Mouse (Mus musculus) liver, embryonic 14 days (tissue): ENCODE results near the gene Ring1. TPM values are rescaled to one million over a fixed set of nuclear protein-coding genes. Genes with fewer than 3 reads are reported as not detected.

ENCODE experiments used
- polyA plus RNA-seq: library from polyadenylated mRNA; depleted of rRNA; stranded (reverse); fragments of >200 nt; gene quantifications from 2 replicates; pipeline ENCODE4 v1.2.3, GENCODE M21; 2012; rRNA removed

Gene Ring1
- polyA plus RNA-seq, result 9.6 and 10.5 TPM in 2 replicates

DNA sequence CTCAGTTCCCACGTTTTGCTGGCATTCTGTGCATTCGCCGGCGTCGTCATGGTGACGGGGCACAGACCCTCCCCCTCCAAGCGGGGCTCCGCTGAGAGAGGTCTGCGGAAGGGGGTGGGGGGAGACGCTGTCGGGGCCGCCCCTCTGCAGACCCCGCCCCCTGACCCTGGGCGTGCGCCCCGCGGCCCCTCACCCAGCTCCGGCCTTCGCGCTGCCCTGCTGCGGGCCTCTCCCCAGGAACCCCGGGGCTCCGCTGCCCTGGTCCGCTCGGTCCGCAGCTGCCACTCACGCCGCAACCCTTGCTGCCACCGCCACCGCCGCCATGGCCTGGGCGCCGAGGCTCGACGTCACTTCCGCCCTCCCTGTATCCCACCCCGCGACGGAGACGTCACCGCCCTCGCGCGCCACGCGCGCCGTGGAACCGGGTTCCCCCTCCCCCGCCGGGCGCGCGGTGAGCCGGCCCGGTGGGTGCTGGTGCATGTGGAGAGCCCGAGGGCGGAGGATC, at the start of gene Ring1:
Gene Ring1 (minus strand): TSS at position 364 of the 505 bp plus-strand sequence.

DNA sequence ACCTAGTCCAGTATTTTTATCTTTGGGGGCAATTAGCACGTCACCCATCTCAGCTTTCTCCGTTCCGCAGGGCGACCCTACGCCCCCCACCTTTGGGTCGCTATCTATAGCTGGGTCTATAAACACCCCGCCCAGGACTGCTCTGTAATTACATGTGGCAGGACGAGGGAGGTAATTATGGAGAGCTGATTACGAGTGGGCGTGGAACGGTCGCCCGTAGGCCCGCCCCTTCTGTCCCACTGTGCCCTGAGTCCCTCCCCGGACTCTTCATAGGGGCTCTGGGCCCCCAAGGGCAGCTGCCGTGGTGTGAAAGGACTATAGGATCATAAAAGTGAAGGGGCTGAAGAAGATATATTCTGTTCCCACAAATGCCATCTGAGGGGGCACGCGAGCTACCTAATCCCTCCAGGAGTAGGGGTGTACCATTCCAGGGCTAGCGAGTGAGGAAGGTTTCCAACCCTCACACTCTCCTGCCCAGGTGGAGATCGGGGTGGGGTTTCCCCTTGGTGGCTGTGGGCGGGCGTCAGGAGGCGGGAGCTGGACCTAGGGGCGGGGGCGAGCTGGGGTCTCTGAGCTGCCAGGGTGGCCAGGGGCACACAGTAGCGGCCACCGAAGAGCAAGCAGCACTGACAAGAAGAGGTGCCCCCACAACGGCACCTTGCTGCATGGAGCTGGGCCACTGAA, 14.5 kb upstream of the Ring1 start, which contains the start of gene Col11a2:
Gene Col11a2 (plus strand): TSS at position 560 of the 684 bp plus-strand sequence.

DNA sequence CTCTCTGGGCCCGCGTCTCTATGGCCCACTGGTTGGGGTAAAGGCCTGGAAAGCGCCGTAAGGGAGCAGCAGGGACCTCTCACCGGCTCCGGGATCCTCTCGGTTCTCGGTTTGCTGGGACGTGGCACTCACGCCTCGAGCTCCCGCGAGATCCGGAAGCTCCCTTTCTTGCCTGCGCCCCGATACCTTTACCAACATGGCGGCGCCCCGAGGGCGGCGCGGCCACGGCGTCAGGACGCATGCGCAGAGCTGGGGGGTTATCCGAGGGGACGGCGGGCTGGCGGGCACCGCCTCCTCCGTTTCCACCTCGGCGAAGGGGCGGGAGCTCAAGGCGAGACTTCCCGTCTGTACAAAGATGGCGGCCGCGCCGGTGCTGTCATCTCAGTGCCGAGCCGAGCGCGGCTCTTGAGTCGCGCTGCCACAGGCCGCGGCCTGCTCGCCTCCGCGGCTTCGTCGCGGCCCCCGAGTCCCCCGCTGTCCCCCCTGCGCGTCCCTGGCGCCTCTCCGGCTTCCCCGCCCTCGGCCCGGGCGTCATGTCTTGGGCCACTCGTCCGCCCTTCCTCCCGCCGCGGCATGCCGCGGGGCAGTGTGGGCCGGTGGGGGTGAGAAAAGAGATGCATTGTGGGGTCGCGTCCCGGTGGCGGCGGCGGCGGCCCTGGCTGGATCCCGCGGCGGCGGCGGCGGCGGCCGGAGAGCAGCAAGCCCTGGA, 7.1 kb upstream of the Ring1 start, which contains the start of the genes Slc39a7 and Rxrb:
Gene Slc39a7 (minus strand): TSS at position 218 of the 709 bp plus-strand sequence.
Gene Rxrb (plus strand): TSS at position 348 of the 709 bp plus-strand sequence.

DNA sequence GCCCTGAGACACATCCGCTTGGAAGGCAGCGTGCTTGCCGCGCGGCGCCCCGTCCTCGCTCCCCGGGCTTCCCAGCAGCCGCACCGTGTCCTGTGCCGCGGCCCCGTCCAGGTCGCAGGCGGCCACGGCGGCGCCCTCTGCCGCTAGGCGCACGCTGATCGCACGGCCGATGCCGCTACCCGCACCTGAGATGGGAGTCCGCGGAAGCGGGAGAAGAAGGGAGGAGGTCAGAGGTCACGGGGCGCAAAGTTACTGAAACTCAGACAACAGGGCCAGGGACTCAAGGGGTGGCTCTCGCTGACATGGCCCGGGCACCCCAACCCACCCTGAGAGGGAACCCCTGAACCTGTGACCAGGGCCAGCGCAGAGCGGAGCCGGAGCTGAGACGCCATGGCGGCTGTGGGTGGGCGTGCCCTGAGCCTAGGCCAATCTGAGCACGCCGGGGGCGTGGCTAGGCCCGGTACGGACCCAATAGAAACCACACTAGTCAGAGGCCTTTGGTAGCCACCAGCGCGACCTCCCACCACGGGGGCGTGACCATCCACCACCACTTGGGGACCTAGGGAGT, 3.3 kb upstream of the Ring1 start, which contains the start of gene H2-Ke6:
Gene H2-Ke6 (minus strand): TSS at position 405 of the 568 bp plus-strand sequence.

DNA sequence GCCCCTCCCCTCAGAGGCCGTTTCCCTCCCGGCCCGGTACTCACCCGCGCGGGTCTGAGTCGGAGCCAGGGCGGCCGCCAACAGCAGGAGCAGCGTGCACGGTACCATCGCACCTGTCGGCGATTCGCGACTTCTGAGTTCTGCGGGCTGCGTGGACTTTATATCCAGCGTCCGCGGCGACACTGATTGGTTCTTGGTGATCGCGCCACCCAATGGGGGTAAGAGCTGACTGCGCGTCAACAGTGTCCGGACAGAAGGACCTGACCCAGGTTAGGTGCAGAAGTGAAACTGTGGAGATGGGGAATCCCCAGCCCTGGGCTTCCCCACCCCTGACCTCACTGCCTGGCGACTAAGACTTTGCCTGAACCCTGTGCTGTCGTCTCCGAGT, 24.3 kb downstream of the Ring1 start, which contains the start of gene H2-K1:
Gene H2-K1 (minus strand): TSS at position 198 of the 388 bp plus-strand sequence.

Other genes with a start within 250 kb of the Ring1 start
- 5.3 and 6.5 TPM in 2 replicates for gene Angptl4, start 242.8 kb downstream of the Ring1 start, polyA plus RNA-seq
- gene Kank3, start 214.2 kb downstream of the Ring1 start, polyA plus RNA-seq, result 7.5 and 8.2 TPM in 2 replicates
- gene Rps28, start 200.1 kb downstream of the Ring1 start, polyA plus RNA-seq, result 798 and 847 TPM in 2 replicates
- gene Ndufa7, start 200.1 kb downstream of the Ring1 start, polyA plus RNA-seq, result 125 and 147 TPM in 2 replicates
- 6.8 TPM in 2 replicates for gene Cd320, start 181.6 kb downstream of the Ring1 start, polyA plus RNA-seq
- gene Gm7029, start 150.8 kb downstream of the Ring1 start, polyA plus RNA-seq, result not detected in 2 replicates
- 37.2 and 40.2 TPM in 2 replicates for gene Kifc1, start 134.0 kb downstream of the Ring1 start, polyA plus RNA-seq
- gene Platr17, start 119.5 kb downstream of the Ring1 start, polyA plus RNA-seq, result 0.45 and 0.64 TPM in 2 replicates
- gene Daxx, start 115.3 kb downstream of the Ring1 start, polyA plus RNA-seq, result 13.5 and 16.7 TPM in 2 replicates
- 8.7 and 12.3 TPM in 2 replicates for gene Tapbp, start 108.8 kb downstream of the Ring1 start, polyA plus RNA-seq
- 10.9 and 11.4 TPM in 2 replicates for gene Zbtb22, start 108.8 kb downstream of the Ring1 start, polyA plus RNA-seq
- 15.3 and 15.4 TPM in 2 replicates for gene Rgl2, start 95.1 kb downstream of the Ring1 start, polyA plus RNA-seq
- gene Pfdn6, start 84.3 kb downstream of the Ring1 start, polyA plus RNA-seq, result 72.9 and 74.1 TPM in 2 replicates
- gene Wdr46, start 84.0 kb downstream of the Ring1 start, polyA plus RNA-seq, result 17.6 and 21.4 TPM in 2 replicates
- 1.0 and 1.2 TPM in 2 replicates for gene B3galt4, start 73.2 kb downstream of the Ring1 start, polyA plus RNA-seq
- 15.7 and 18.1 TPM in 2 replicates for gene Vps52, start 68.9 kb downstream of the Ring1 start, polyA plus RNA-seq
- 1,154 and 1,315 TPM in 2 replicates for gene Rps18, start 68.7 kb downstream of the Ring1 start, polyA plus RNA-seq
- 115 and 137 TPM in 2 replicates for gene H2-K1, start 24.3 kb downstream of the Ring1 start, polyA plus RNA-seq
- gene H2-Ke6, start 3.4 kb upstream of the Ring1 start, polyA plus RNA-seq, result 28.0 and 29.0 TPM in 2 replicates
- gene Slc39a7, start 7.0 kb upstream of the Ring1 start, polyA plus RNA-seq, result 27.2 and 30.7 TPM in 2 replicates
- 15.0 and 18.0 TPM in 2 replicates for gene Rxrb, start 7.1 kb upstream of the Ring1 start, polyA plus RNA-seq
- gene Col11a2, start 14.8 kb upstream of the Ring1 start, polyA plus RNA-seq, result 0.27 and 0.33 TPM in 2 replicates
- 0.32 and 0.41 TPM in 2 replicates for gene H2-Oa, start 67.7 kb upstream of the Ring1 start, polyA plus RNA-seq
- gene H2-DMa, start 94.9 kb upstream of the Ring1 start, polyA plus RNA-seq, result 2.2 and 3.2 TPM in 2 replicates
- gene Brd2, start 98.0 kb upstream of the Ring1 start, polyA plus RNA-seq, result 53.0 and 53.8 TPM in 2 replicates
- gene H2-DMb2, start 118.6 kb upstream of the Ring1 start, polyA plus RNA-seq, result 0.18 and 0.41 TPM in 2 replicates
- gene H2-DMb1, start 128.4 kb upstream of the Ring1 start, polyA plus RNA-seq, result 0.68 and 1.0 TPM in 2 replicates
- gene Tap1, start 162.9 kb upstream of the Ring1 start, polyA plus RNA-seq, result 2.4 and 2.7 TPM in 2 replicates
- gene Psmb9, start 163.1 kb upstream of the Ring1 start, polyA plus RNA-seq, result 5.4 and 6.2 TPM in 2 replicates
- gene Psmb8, start 173.0 kb upstream of the Ring1 start, polyA plus RNA-seq, result 10.8 and 12.8 TPM in 2 replicates
- 2.8 and 3.3 TPM in 2 replicates for gene Tap2, start 178.8 kb upstream of the Ring1 start, polyA plus RNA-seq
- gene H2-Ob, start 214.2 kb upstream of the Ring1 start, polyA plus RNA-seq, result 0.12 and 0.17 TPM in 2 replicates
- 1.5 and 1.9 TPM in 2 replicates for gene H2-Ab1, start 233.0 kb upstream of the Ring1 start, polyA plus RNA-seq